Mouse (Mus musculus) kidney, postnatal 36 days (tissue): Measurements from ENCODE around the gene Sae1.

Experiments used
- DNase-seq, 2 experiments: peaks; one replicate each; pipeline ENCODE4 v3.0.0; 2021 to 2022; ENCODE audit warnings: mixed read lengths in 2 of 2

The Sae1 gene

GRCm38 (mm10) chr7:16357602-16358001 is 30.0 kb downstream of the Sae1 start:
- no peak for DNase-seq

DNA sequence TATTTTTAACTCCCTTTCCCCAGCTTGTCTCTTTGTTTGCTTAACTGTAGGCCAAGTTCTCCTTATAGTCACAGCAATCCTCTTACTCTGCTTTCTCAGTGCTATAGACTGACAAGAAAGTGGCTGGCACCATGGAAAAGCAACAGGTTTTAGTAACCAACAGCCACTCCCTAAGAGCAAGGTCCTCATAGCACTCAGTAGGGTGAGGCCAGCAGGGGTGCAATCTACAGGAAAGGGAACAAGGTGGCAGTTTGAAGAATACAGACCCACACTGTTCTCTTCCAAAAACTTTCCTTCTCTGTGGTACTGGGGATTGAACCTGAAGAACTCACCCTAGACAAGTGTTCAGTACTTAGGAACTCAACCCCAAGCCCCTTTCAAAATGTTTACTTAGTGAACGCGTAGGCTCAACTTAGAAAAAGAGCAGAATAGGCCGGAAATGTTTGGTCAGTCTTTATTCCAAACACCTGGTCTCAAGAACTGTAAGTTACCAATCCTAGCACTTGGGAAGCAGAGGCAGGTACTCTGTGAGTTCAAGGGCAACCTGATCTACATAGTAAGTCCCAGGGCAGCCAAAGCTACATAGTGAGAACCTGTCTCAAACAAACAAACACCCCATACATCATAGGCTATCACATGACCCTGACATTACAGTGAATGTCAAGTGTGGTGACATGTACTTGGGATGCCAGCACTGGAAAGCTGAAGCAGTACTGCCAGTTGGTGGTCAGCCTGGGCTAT is 31.6 kb downstream of the Sae1 start:
- DNase-seq, result no peak

DNA sequence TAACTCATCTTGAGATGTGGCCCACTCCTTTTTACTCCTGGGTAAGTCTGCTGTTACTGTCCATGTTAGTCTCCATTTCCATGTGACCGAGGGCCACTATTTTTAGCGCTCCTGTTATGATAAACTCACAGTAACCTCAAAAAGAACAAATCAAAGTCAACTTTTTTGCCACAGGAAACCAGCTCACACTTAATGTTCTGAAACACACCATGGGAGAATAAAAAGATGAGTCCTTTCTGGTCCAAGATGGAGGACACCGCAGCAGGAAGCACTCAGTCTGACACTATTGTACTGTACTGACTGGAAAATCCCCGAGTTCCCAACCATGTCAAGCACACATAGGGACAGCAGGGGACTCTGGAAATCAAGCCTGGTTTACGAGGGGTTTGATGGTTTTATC is 37.6 kb downstream of the Sae1 start:
- peak; percentile 22 to 38 for DNase-seq

- DNase-seq, result no peak
Observed at GRCm38 (mm10) chr7:16345297-16345696, 42.3 kb downstream of the Sae1 start.

- no peak for DNase-seq
Observed at GRCm38 (mm10) chr7:16344598-16344997, 43.0 kb downstream of the Sae1 start.

GRCm38 (mm10) chr7:16337733-16338132 is 49.9 kb downstream of the Sae1 start:
- DNase-seq, result no peak

GRCm38 (mm10) chr7:16329146-16329545 is 58.5 kb downstream of the Sae1 start:
- DNase-seq, result no peak

DNA sequence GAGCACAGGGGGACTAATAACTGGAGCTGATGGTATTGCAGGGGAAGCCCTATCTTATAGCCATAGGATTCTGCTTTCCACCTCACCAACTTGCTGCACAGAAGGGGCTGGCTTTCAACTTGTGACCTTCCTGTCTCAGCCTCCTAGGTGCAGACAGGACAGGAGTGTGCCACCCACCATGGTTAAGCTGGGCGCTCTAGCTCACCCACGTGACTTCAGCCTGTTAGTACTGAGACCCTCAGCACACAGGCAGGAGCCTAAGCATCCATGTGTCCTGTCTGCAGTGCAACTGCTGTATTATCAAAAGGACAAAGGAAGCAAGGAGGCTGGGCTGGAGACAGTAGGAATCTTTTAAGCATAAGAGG is 61.0 kb downstream of the Sae1 start:
- no peak for DNase-seq

DNA sequence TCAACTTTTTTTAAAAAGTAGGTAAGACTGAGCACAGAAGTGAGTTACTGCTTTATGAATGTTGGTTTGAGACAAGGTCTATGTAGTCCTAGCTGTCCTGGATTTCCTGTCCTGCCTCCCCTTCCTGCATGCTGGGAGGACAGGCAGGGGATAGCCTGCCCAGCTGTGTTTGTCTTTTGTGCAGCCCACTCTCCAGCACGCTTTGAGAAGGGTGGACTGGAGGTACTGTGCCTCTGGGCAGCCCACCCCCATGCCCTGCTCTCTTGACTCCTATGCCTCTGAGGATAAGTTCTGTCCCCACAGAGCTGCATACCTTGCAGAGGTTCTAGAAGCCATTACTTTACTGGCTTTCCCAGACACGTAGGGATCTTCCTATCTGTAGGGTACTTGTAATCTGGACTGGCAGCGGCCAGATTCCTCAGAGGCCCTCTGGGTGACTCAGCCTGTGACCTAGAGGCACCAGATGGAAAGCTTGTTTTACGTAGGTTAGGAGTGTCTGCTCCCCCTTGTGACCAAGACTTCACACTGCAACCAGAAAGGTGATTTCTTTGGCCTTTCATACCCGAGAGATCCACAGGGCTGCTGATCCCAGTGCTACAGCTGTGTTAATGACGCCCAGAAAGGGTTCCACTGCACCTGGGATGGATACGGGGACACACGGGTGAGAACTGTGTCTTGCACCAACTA is 61.5 kb downstream of the Sae1 start:
- DNase-seq, result peak; percentile 76 to 79

DNA sequence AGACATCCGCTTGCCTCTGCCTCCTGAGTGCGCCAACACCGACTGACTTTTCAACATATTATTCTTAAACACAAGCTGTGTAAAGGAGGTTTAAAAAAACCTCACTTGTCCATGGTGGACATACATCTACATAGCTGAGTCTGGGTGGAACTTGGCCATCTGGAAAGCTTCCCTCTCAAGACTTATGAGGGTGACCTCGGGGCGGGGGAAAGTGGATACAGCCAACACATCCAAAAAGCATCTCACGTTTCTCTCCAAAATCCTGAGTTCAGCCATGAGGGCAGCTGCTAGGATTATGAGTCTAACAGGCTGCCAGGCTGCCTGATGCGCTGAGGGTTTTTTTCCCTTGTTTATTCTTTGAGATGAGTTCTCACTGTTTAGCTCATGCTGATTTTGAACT is 62.9 kb downstream of the Sae1 start:
- no peak for DNase-seq

GRCm38 (mm10) chr7:16320479-16320878 is 67.1 kb downstream of the Sae1 start:
- no peak for DNase-seq

DNA sequence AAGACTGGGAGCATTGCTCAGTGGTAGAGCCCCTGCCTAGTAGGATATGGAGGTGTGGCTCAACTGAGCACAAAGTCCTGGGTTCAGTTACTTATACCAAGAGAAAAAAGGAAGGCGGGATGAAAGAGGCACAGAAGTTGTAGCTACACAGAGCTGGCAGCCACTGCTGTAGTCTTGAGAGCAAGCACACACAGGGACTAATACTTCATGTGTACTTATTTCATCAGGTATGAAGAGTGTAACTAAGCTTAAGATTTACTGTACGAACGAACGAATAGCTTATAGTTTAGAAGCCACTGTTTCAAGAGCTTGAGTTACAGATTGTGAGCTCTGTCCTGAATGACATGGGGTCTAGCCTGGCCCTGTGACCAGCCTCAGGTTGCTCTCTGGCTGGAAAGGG is 68.4 kb downstream of the Sae1 start:
- DNase-seq, result no peak

DNA sequence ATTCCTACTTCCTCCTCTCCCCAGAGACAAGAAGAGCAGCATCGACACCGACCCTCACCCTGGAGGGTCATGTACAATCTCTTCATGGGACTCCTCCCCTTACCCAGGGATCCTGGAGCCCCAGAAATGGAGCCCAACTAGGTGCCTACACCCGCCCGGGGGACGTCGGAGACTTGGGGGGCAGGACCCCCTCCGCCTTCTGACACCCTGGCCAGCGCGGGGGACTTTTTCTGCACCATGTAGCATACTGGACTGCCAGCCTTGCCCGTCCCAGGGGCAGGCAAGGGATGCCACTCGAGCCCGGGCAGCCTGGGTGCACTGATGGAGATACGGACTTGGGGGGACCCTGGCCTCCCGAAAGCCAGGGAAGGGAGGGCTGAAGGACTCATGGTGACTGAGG is 70.5 kb downstream of the Sae1 start:
- DNase-seq, result no peak

- DNase-seq, result peak; percentile 50 to 55
Observed at GRCm38 (mm10) chr7:16315222-16315759, 72.3 kb downstream of the Sae1 start.

GRCm38 (mm10) chr7:16314221-16314775 is 73.3 kb downstream of the Sae1 start:
- no peak for DNase-seq

- peak; percentile 74 to 86 for DNase-seq
Observed at GRCm38 (mm10) chr7:16313481-16314220, 74.0 kb downstream of the Sae1 start.

- peak; percentile 71 to 78 for DNase-seq
Observed at GRCm38 (mm10) chr7:16312672-16313311, 74.8 kb downstream of the Sae1 start.

- peak; percentile 30 to 47 for DNase-seq
Observed at GRCm38 (mm10) chr7:16312011-16312671, 75.5 kb downstream of the Sae1 start.

- peak in 1 of 2 experiments; percentile 38 for DNase-seq
Observed at GRCm38 (mm10) chr7:16311453-16312004, 76.1 kb downstream of the Sae1 start.

GRCm38 (mm10) chr7:16310521-16311452 is 76.8 kb downstream of the Sae1 start:
- peak; percentile 21 to 45 for DNase-seq
